Mouse (Mus musculus): ENCODE results near the gene Cmtm5. TPM values are rescaled to one million over a fixed set of nuclear protein-coding genes. Genes with fewer than 3 reads are reported as not detected.
"Not testable (repeated sequence)": the region's sequence is repeated elsewhere in the genome, so short reads cannot be mapped to it uniquely, and the experiment has no call there.

Gene Cmtm5
- polyA plus RNA-seq, 1 experiment from 2014 or later: 9.4 TPM

DNA sequence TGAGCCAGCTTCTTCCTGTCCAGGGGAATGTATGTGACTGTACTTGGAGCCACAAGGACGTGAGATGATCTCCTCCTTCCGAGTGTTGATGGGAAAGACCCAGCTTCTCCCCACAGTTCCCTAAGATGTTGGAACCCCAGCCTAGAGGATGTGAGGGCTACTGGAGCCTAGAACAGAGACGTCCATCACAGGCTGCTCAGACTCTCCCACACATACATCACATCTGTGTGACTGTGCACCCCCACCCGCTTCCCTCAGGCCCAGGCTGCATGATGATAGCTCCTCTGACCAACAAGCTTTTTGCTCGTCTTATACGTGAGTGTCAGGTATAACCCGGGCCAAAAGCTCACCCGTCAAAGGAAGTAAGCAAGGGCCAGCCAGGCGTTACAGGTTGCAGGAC, 12.7 kb downstream of the Cmtm5 start:
- Histone ChIP-seq H3K4me3 (replicated peaks) (no peak overlapping the region), H3K4me1 (no peaks in the 10 kb centered on the region), H3K9me3 (replicated peaks) (no peaks in the 10 kb centered on the region), H3K9ac (no peak overlapping the region), H3K4me2 (replicated peaks) (no peak overlapping the region), H3K36me3 (no peaks in the 10 kb centered on the region), H3K27me3 (no peaks in the 10 kb centered on the region), H3K27ac (replicated peaks) (no peak overlapping the region)
- ATAC-seq (ENCODE audit: insufficient number of reproducible peaks, low FRiP score, low TSS enrichment, low read depth): no peak
- 81% methylated on average over 9 of the region's 9 CpGs for WGBS

DNA sequence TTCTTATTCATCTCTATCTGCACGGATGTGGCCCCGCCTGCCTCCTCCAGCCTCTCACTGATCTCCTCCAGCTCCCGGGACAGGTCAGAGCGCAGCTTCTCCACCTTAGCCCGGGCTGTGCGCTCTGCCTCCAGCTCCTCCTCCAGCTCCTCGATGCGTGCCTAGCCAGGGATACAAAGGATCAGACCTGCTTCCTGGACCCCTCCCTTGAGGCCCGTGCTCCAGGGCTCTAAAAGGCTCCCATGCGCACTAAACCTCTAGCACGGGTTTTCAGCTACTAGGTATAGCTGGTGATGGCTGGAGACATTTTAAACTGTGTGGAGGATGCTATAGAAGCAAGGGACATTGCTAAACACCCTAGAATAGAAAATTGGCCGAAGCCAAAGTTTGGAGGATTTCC, 14.4 kb downstream of the Cmtm5 start:
- Histone ChIP-seq H3K9me3 (replicated peaks) (no peaks in the 10 kb centered on the region), H3K27me3 (no peaks in the 10 kb centered on the region), H3K9ac (no peak overlapping the region), H3K4me3 (replicated peaks) (no peak overlapping the region), H3K4me2 (replicated peaks) (no peak overlapping the region), H3K27ac (replicated peaks) (no peak overlapping the region), H3K36me3 (no peaks in the 10 kb centered on the region), H3K4me1 (no peaks in the 10 kb centered on the region)
- 63% methylated on average over 12 of the region's 12 CpGs for WGBS
- no peak for ATAC-seq (ENCODE audit: insufficient number of reproducible peaks, low FRiP score, low TSS enrichment, low read depth)

GRCm38 (mm10) chr14:54951587-54951986, 15.5 kb downstream of the Cmtm5 start:
- Histone ChIP-seq H3K36me3 (no peaks in the 10 kb centered on the region), H3K27me3 (no peaks in the 10 kb centered on the region), H3K9me3 (replicated peaks) (no peaks in the 10 kb centered on the region), H3K9ac (no peak overlapping the region), H3K4me1 (no peaks in the 10 kb centered on the region), H3K27ac (replicated peaks) (no peak overlapping the region), H3K4me3 (replicated peaks) (no peak overlapping the region), H3K4me2 (replicated peaks) (no peak overlapping the region)
- ATAC-seq (ENCODE audit: insufficient number of reproducible peaks, low FRiP score, low TSS enrichment, low read depth): no peak
- 92% methylated on average over 6 of the region's 6 CpGs for WGBS

GRCm38 (mm10) chr14:54953664-54954206, 17.7 kb downstream of the Cmtm5 start:
- 94% methylated on average over 8 of the region's 8 CpGs for WGBS
- Histone ChIP-seq H3K9ac (no peak overlapping the region), H3K9me3 (replicated peaks) (no peaks in the 10 kb centered on the region), H3K27ac (replicated peaks) (no peak overlapping the region), H3K36me3 (no peaks in the 10 kb centered on the region), H3K4me1 (no peaks in the 10 kb centered on the region), H3K4me3 (replicated peaks) (no peak overlapping the region), H3K27me3 (no peaks in the 10 kb centered on the region), H3K4me2 (replicated peaks) (no peak overlapping the region)
- ATAC-seq (ENCODE audit: insufficient number of reproducible peaks, low FRiP score, low TSS enrichment, low read depth): no peak

DNA sequence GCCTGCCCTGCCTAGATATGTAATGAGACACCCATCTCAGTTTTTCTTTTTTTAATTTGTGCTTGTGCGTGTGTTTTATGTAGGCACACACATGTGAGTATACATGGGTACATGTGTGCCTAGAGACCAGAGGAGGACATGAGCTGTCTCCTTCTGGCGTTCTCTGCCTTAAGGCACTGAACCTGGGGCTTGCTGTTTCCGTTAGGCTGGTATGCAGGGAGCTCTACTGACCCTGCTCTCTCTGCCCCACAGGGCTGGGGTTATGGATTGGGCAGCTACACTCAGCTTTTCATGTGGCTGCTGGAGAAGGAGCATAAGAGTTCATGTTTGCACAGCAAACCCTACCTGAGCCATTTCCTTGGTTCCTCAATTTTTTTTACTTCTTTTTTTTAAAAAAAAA, 18.4 kb downstream of the Cmtm5 start:
- H3K9me3 ChIP-seq (replicated peaks): no peaks in the 10 kb centered on the region
- ATAC-seq (ENCODE audit: insufficient number of reproducible peaks, low FRiP score, low TSS enrichment, low read depth): no peak

DNA sequence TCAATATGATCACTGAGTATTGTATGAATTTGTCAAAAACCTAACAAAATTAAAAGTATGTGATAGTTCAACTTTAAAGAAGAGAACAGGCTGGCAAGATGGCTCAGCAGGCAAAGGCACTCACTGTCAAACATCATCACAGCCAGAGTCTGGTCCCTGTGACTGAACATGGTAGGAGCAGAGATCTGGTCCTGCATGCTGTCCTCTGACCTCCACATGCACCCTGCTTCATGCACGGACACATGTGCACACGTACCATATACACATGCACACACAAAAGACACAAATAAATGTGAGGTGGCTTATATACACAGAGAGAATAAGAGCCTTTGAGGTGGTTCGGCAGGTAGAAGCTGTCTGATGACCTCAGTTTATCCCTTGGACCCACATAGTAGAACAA, 19.4 kb downstream of the Cmtm5 start:
- no peak for ATAC-seq (ENCODE audit: insufficient number of reproducible peaks, low FRiP score, low TSS enrichment, low read depth)

More for the DNA sequence above, 18.4 kb downstream of the Cmtm5 start:
- H3K4me2 ChIP-seq (replicated peaks): no peak overlapping the region
- no peaks in the 10 kb centered on the region for H3K27me3 ChIP-seq
- no peak overlapping the region for H3K4me3 ChIP-seq (replicated peaks)
- no peaks in the 10 kb centered on the region for H3K36me3 ChIP-seq
- WGBS: 62% methylated on average over 3 of the region's 3 CpGs
- H3K4me1 ChIP-seq: no peaks in the 10 kb centered on the region
- no peak overlapping the region for H3K9ac ChIP-seq
- H3K27ac ChIP-seq (replicated peaks): no peak overlapping the region

GRCm38 (mm10) chr14:54956533-54956932, 20.5 kb downstream of the Cmtm5 start:
- H3K4me2 ChIP-seq (replicated peaks): no peak overlapping the region
- no peak overlapping the region for H3K4me3 ChIP-seq (replicated peaks)
- H3K9ac ChIP-seq: no peak overlapping the region
- no peak for ATAC-seq (ENCODE audit: insufficient number of reproducible peaks, low FRiP score, low TSS enrichment, low read depth)
- no peak overlapping the region for H3K27ac ChIP-seq (replicated peaks)
- no peaks in the 10 kb centered on the region for H3K4me1 ChIP-seq
- H3K27me3 ChIP-seq: no peaks in the 10 kb centered on the region
- H3K36me3 ChIP-seq: no peaks in the 10 kb centered on the region
- WGBS: 84% methylated on average over 9 of the region's 9 CpGs
- no peaks in the 10 kb centered on the region for H3K9me3 ChIP-seq (replicated peaks)

More for the DNA sequence above, 19.4 kb downstream of the Cmtm5 start:
- H3K4me1 ChIP-seq: no peaks in the 10 kb centered on the region
- no peaks in the 10 kb centered on the region for H3K9me3 ChIP-seq (replicated peaks)
- WGBS: 87% methylated on average over 3 of the region's 3 CpGs
- H3K27me3 ChIP-seq: no peaks in the 10 kb centered on the region
- H3K4me3 ChIP-seq (replicated peaks): no peak overlapping the region
- H3K4me2 ChIP-seq (replicated peaks): no peak overlapping the region
- no peaks in the 10 kb centered on the region for H3K36me3 ChIP-seq
- no peak overlapping the region for H3K9ac ChIP-seq
- H3K27ac ChIP-seq (replicated peaks): no peak overlapping the region

GRCm38 (mm10) chr14:54958503-54958902, 22.4 kb downstream of the Cmtm5 start:
- no peak for ATAC-seq (ENCODE audit: insufficient number of reproducible peaks, low FRiP score, low TSS enrichment, low read depth)
- H3K9me3 ChIP-seq (replicated peaks): no peaks in the 10 kb centered on the region
- no peak overlapping the region for H3K4me2 ChIP-seq (replicated peaks)
- no peak overlapping the region for H3K9ac ChIP-seq
- 75% methylated on average over 4 of the region's 4 CpGs for WGBS
- H3K27ac ChIP-seq (replicated peaks): no peak overlapping the region
- H3K4me1 ChIP-seq: no peaks in the 10 kb centered on the region
- no peak overlapping the region for H3K4me3 ChIP-seq (replicated peaks)
- H3K36me3 ChIP-seq: no peaks in the 10 kb centered on the region
- no peaks in the 10 kb centered on the region for H3K27me3 ChIP-seq

GRCm38 (mm10) chr14:54959197-54959596, 23.1 kb downstream of the Cmtm5 start:
- H3K9me3 ChIP-seq (replicated peaks): no peaks in the 10 kb centered on the region
- no peaks in the 10 kb centered on the region for H3K4me1 ChIP-seq
- H3K9ac ChIP-seq: no peak overlapping the region
- H3K27me3 ChIP-seq: no peaks in the 10 kb centered on the region
- H3K4me3 ChIP-seq (replicated peaks): no peak overlapping the region
- H3K4me2 ChIP-seq (replicated peaks): no peak overlapping the region
- no peak overlapping the region for H3K27ac ChIP-seq (replicated peaks)
- ATAC-seq (ENCODE audit: insufficient number of reproducible peaks, low FRiP score, low TSS enrichment, low read depth): no peak
- WGBS: 79% methylated on average over 3 of the region's 3 CpGs
- no peaks in the 10 kb centered on the region for H3K36me3 ChIP-seq

DNA sequence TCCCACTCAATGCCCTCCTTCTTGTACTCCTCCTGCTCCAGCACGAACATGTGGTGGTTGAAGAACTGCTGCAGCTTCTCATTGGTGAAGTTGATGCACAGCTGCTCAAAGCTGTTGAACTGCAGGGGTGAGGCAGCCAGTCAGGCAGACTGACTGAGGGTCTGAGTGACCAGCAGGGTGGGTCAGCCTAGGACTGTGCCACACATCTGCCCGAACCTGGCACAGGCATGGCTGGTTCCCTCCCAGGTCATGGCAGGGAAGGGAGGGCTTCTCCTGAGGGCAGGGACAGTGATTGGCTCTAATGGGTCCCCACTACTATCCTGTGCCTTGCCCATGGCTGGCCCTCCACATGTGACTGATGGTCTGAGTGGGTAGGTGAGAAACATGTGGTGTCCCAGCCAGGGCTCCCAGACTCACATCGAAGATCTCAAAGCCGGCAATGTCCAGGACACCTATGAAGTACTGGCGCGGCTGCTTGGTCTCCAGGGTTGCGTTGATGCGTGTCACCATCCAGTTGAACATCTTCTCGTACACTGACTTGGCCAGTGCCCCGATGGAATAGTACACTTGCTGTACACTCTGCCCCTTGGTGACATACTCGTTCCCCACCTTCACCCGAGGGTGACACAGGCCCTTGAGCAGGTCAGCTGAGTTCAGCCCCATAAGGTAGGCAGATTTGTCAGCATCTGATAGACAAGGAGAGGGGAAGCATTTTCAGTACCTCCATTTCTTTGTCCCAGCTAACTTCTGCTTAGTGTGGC, 24.0 kb downstream of the Cmtm5 start:
- H3K4me3 ChIP-seq (replicated peaks); H3K4me2 ChIP-seq (replicated peaks); H3K9me3 ChIP-seq (replicated peaks); H3K9ac ChIP-seq; H3K27me3 ChIP-seq; H3K36me3 ChIP-seq; H3K27ac ChIP-seq (replicated peaks); H3K4me1 ChIP-seq: not testable (repeated sequence)
- WGBS: 90% methylated on average over 12 of the region's 12 CpGs
- 0 out of 2 replicates have a peak, but pooled peaks have one; percentile 32 for ATAC-seq (ENCODE audit: insufficient number of reproducible peaks, low FRiP score, low TSS enrichment, low read depth)

- Histone ChIP-seq H3K9me3 (replicated peaks) (no peaks in the 10 kb centered on the region), H3K4me1 (no peaks in the 10 kb centered on the region), H3K9ac (no peak overlapping the region), H3K27me3 (no peaks in the 10 kb centered on the region), H3K4me2 (replicated peaks) (no peak overlapping the region), H3K27ac (replicated peaks) (no peak overlapping the region), H3K36me3 (no peaks in the 10 kb centered on the region), H3K4me3 (replicated peaks) (no peak overlapping the region)
- WGBS: 57% methylated on average over 10 of the region's 10 CpGs
- no peak for ATAC-seq (ENCODE audit: insufficient number of reproducible peaks, low FRiP score, low TSS enrichment, low read depth)
These were observed 24.7 kb downstream of the Cmtm5 start for GRCm38 (mm10) chr14:54960769-54961168.

GRCm38 (mm10) chr14:54961487-54961886, 25.4 kb downstream of the Cmtm5 start:
- H3K4me3 ChIP-seq (replicated peaks): no peak overlapping the region

More at GRCm38 (mm10) chr14:54961487-54961886, 25.4 kb downstream of the Cmtm5 start:
- Histone ChIP-seq H3K27ac (replicated peaks) (no peak overlapping the region), H3K4me1 (no peaks in the 10 kb centered on the region), H3K4me2 (replicated peaks) (no peak overlapping the region), H3K36me3 (no peaks in the 10 kb centered on the region), H3K9me3 (replicated peaks) (no peaks in the 10 kb centered on the region), H3K27me3 (no peaks in the 10 kb centered on the region), H3K9ac (no peak overlapping the region)
- 77% methylated on average over 5 of the region's 5 CpGs for WGBS
- ATAC-seq (ENCODE audit: insufficient number of reproducible peaks, low FRiP score, low TSS enrichment, low read depth): no peak

Data from embryonic facial prominence, embryonic 15.5 days (tissue).